Mouse (Mus musculus) cerebellum, adult 2 months (tissue): ENCODE results near the gene Npr1. TPM values are rescaled to one million over a fixed set of nuclear protein-coding genes. Genes with fewer than 3 reads are reported as not detected.

Source experiments
- DNase-seq, 2 experiments: peaks; one replicate each; pipeline ENCODE4 v3.0.0; 2021
- H3K27ac ChIP-seq: fragments of 200-500 bp; 2 replicates; pipeline ENCODE4 v1.5.1; 2012; ENCODE audit warnings: low read length, control low read depth, inconsistent platforms; ENCODE audit not compliant: insufficient read depth
- H3K27me3 ChIP-seq: fragments of 200-500 bp; 2 replicates; pipeline ENCODE4 v1.6.1; 2012; ENCODE audit warnings: inconsistent platforms, mild to moderate bottlenecking, low read length, moderate library complexity; ENCODE audit not compliant: control insufficient read depth, insufficient read depth
- H3K4me1 ChIP-seq: fragments of 200-500 bp; 2 replicates; pipeline ENCODE4 v1.6.1; 2011; ENCODE audit warnings: low read length; ENCODE audit not compliant: control insufficient read depth, insufficient read depth
- H3K4me3 ChIP-seq: fragments of 200-500 bp; replicated peaks from 2 replicates; pipeline ENCODE3; 2011; ENCODE audit warnings: mild to moderate bottlenecking, low read depth, low read length, control low read depth; ENCODE audit not compliant: insufficient read depth
- CTCF ChIP-seq: fragments of 200-500 bp; IDR thresholded peaks from 2 replicates; pipeline ENCODE4 v1.5.1; 2011; ENCODE audit warnings: low read depth, mild to moderate bottlenecking, control low read depth, low read length, moderate library complexity, borderline replicate concordance; ENCODE audit not compliant: insufficient read depth
- POLR2A ChIP-seq: fragments of 200-500 bp; IDR thresholded peaks from 2 replicates; pipeline ENCODE4 v1.6.1; 2011; ENCODE audit warnings: low read length, control low read depth, borderline replicate concordance; ENCODE audit not compliant: insufficient read depth
- WGBS: fragments of 180-500 bp; shearing (Covaris S2); methylation state at CpG from one replicate; pipeline ENCODE4 v1.1.7; 2018; 5-methylcytosine and 5-hydroxymethylcytosine counted together
- polyA plus RNA-seq: library from polyadenylated mRNA; depleted of rRNA; stranded (reverse); fragments of >200 nt; gene quantifications from 2 replicates; pipeline ENCODE4 v1.2.3, GENCODE M21; 2012

The Npr1 gene
- polyA plus RNA-seq, 1 experiment, result 16.1 TPM

GRCm38 (mm10) chr3:90445417-90446200, 20.1 kb downstream of the Npr1 start:
- Histone ChIP-seq H3K4me1 (no peaks in the 10 kb centered on the region), H3K27ac (no peak overlapping the region), H3K4me3 (no peak overlapping the region), H3K27me3 (no peaks in the 10 kb centered on the region)
- 75% methylated on average over 11 of the region's 11 CpGs for WGBS
- DNase-seq, result no peak
- TF ChIP-seq CTCF (no peak), POLR2A (no peak)

GRCm38 (mm10) chr3:90443977-90444376, 21.7 kb downstream of the Npr1 start:
- Histone ChIP-seq H3K27me3 (no peaks in the 10 kb centered on the region), H3K27ac (no peak overlapping the region), H3K4me3 (no peak overlapping the region), H3K4me1 (no peaks in the 10 kb centered on the region)
- TF ChIP-seq POLR2A, result no peak
- TF ChIP-seq CTCF, result no peak
- DNase-seq, result no peak
- 89% methylated on average over 3 of the region's 3 CpGs for WGBS

GRCm38 (mm10) chr3:90440756-90441155, 24.9 kb downstream of the Npr1 start:
- Histone ChIP-seq H3K4me1 (no peaks in the 10 kb centered on the region), H3K27ac (no peak overlapping the region), H3K4me3 (no peak overlapping the region), H3K27me3 (no peaks in the 10 kb centered on the region)
- no peak for DNase-seq
- no peak for TF ChIP-seq POLR2A
- no peak for TF ChIP-seq CTCF
- 83% methylated on average over 2 of the region's 2 CpGs for WGBS

GRCm38 (mm10) chr3:90437131-90437530, 28.5 kb downstream of the Npr1 start:
- WGBS, result 80% methylated on average over 4 of the region's 4 CpGs
- Histone ChIP-seq H3K27me3 (no peaks in the 10 kb centered on the region), H3K27ac (no peak overlapping the region), H3K4me3 (no peak overlapping the region), H3K4me1 (no peaks in the 10 kb centered on the region)
- no peak for DNase-seq
- no peak for TF ChIP-seq POLR2A
- TF ChIP-seq CTCF, result no peak

- peak in 1 of 2 experiments; percentile 37 for DNase-seq
- Histone ChIP-seq H3K4me1 (peaks cover 6% of the 10 kb centered on the region; the same call in 1 of the 2 replicates), H3K27me3 (no peaks in the 10 kb centered on the region), H3K27ac (peak overlapping the region; percentile 37; the same call in 1 of the 2 replicates), H3K4me3 (peak overlapping the region; percentile 91)
- no peak for TF ChIP-seq POLR2A
- no peak for TF ChIP-seq CTCF
- 48% methylated on average over 11 of the region's 11 CpGs for WGBS
Observed at GRCm38 (mm10) chr3:90434073-90434730, 31.5 kb downstream of the Npr1 start.

- whole genome bisulfite sequencing, result under 1% methylated on average over 52 of the region's 52 CpGs
- TF ChIP-seq POLR2A, result peak; percentile 81
- TF ChIP-seq CTCF, result no peak
- Histone ChIP-seq H3K27me3 (no peaks in the 10 kb centered on the region), H3K4me3 (peak within 1 kb of the TSS; percentile 91), H3K27ac (peak within 1 kb of the TSS; percentile 93), H3K4me1 (peaks cover 6% of the 10 kb centered on the region; the same call in 1 of the 2 replicates)
- DNase-seq, result peak; percentile 100
Observed at GRCm38 (mm10) chr3:90433381-90434020, 32.2 kb downstream of the Npr1 start, which contains the start of gene Ints3. TSS of gene Ints3 (minus strand) at chr3:90433622.

GRCm38 (mm10) chr3:90432811-90433219, 32.9 kb downstream of the Npr1 start:
- DNase-seq, result no peak
- TF ChIP-seq POLR2A, result no peak
- TF ChIP-seq CTCF, result no peak
- peak overlapping the region; percentile 91 for H3K4me3 ChIP-seq
- 1% methylated on average over 12 of the region's 12 CpGs for WGBS
- no peaks in the 10 kb centered on the region for H3K27me3 ChIP-seq
- peak overlapping the region; percentile 93 for H3K27ac ChIP-seq
- peaks cover 6% of the 10 kb centered on the region; the same call in 1 of the 2 replicates for H3K4me1 ChIP-seq
